Mouse (Mus musculus) heart, postnatal 0 days (tissue): Measurements from ENCODE around the gene Fgfr2. TPM values are rescaled to one million over a fixed set of nuclear protein-coding genes. Genes with fewer than 3 reads are reported as not detected.
A peak's percentile ranks its signal among the peaks of the same experiment; 100 is the strongest.

Source experiments
- ATAC-seq: fragments of 200-750 bp; cut with Nextera tagmentation; 2 replicates; pipeline ENCODE4 v1.8.0; 2017; ENCODE audit warnings: low read depth, moderate number of reproducible peaks, moderate library complexity; ENCODE audit not compliant: insufficient read depth
- DNase-seq: peaks from one replicate; pipeline ENCODE4 v3.0.0-alpha.2; 2016; ENCODE audit warnings: low spot score
- H3K27ac ChIP-seq: fragments of 300-500 bp; sonication (generic); 2 replicates; pipeline ENCODE4 v1.5.1; 2014; ENCODE audit warnings: low read depth, mild to moderate bottlenecking
- H3K27me3 ChIP-seq: fragments of 300-500 bp; sonication (generic); 2 replicates; pipeline ENCODE4 v1.6.1; 2014; ENCODE audit warnings: low read length, mixed read lengths; ENCODE audit not compliant: control insufficient read depth, insufficient read depth
- H3K36me3 ChIP-seq: fragments of 300-500 bp; sonication (generic); replicated peaks from 2 replicates; pipeline ENCODE4 v1.6.1; 2014; ENCODE audit warnings: low read length, mixed read lengths; ENCODE audit not compliant: control insufficient read depth, insufficient read depth
- H3K4me1 ChIP-seq: fragments of 300-500 bp; sonication (generic); 2 replicates; pipeline ENCODE4 v1.6.1; 2014; ENCODE audit warnings: antibody characterized with exemption; ENCODE audit not compliant: control insufficient read depth, insufficient read depth
- H3K4me2 ChIP-seq: fragments of 300-500 bp; sonication (generic); 2 replicates; pipeline ENCODE4 v1.6.1; 2014; ENCODE audit warnings: low read depth, mild to moderate bottlenecking, low read length, moderate library complexity
- H3K4me3 ChIP-seq: fragments of 300-500 bp; sonication (generic); 2 replicates; pipeline ENCODE4 v1.5.1; 2014; ENCODE audit warnings: low read depth, low read length
- H3K9ac ChIP-seq: fragments of 300-500 bp; sonication (generic); replicated peaks from 2 replicates; pipeline ENCODE4 v1.6.1; 2014; ENCODE audit warnings: low read depth, low read length, mixed read lengths
- H3K9me3 ChIP-seq: fragments of 300-500 bp; sonication (generic); replicated peaks from 2 replicates; pipeline ENCODE4 v1.6.1; 2016; ENCODE audit warnings: low read length; ENCODE audit not compliant: control insufficient read depth
- CTCF ChIP-seq: IDR thresholded peaks from 2 replicates; pipeline ENCODE4 v1.5.1; 2016; ENCODE audit warnings: antibody characterized with exemption, control low read depth, low read depth
- EP300 ChIP-seq: IDR thresholded peaks from 2 replicates; pipeline ENCODE4 v1.6.1; 2016; ENCODE audit warnings: antibody characterized with exemption, low read depth
- WGBS: fragments of 180-500 bp; shearing (Covaris S2); extraction: QIAGEN DNeasy Blood & Tissue Kit; methylation state at CpG from one replicate; pipeline ENCODE4 v1.1.7; 2014; 5-methylcytosine and 5-hydroxymethylcytosine counted together
- polyA plus RNA-seq: library from polyadenylated mRNA; unstranded; fragments of >200 nt; fragmentation: Nextera tagmentation; extraction: Ambion mirVana; gene quantifications from 2 replicates; pipeline ENCODE4 v1.2.1, GENCODE M21; 2015
- total RNA-seq: library from RNA; depleted of rRNA; stranded (reverse); fragments of >200 nt; gene quantifications from 2 replicates; pipeline ENCODE4 v1.2.3, GENCODE M21; 2014; ENCODE audit warnings: low replicate concordance

The Fgfr2 gene
- total and polyA plus RNA-seq, 2 experiments from 2014 or later = 3.8 to 11.5 TPM

DNA sequence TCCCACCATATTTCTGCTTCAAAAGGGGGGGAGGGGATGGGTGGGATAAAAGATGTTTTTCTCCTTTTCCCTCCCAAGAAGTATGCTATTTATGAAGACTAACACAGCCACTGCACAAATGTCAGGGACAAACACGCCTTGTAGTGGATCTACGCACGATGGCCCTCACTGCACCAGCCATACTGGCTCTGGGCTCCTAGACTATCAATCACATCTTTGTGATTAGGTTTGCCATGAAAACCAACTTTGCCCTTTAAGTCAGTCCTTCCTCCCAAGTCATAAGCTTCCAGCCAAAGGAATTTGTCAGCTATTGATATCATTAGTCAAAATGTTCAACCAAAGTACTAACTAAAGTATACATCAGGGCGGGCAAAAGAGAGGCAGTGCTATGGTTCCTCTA, 95.2 kb downstream of the Fgfr2 start:
- Histone ChIP-seq H3K27me3 (no peaks in the 10 kb centered on the region), H3K4me2 (no peak overlapping the region), H3K36me3 (0 out of 2 replicates have a peak, but pooled peaks cover 6% of the 10 kb centered on the region), H3K4me1 (peaks cover 8% of the 10 kb centered on the region; the same call in 1 of the 2 replicates), H3K9ac (no peak overlapping the region), H3K27ac (no peak overlapping the region), H3K4me3 (no peak overlapping the region), H3K9me3 (no peaks in the 10 kb centered on the region)
- WGBS = 86% methylated on average over 4 of the region's 4 CpGs
- ATAC-seq (no peak), DNase-seq (no peak)
- TF ChIP-seq EP300 (no peak), CTCF (no peak)

DNA sequence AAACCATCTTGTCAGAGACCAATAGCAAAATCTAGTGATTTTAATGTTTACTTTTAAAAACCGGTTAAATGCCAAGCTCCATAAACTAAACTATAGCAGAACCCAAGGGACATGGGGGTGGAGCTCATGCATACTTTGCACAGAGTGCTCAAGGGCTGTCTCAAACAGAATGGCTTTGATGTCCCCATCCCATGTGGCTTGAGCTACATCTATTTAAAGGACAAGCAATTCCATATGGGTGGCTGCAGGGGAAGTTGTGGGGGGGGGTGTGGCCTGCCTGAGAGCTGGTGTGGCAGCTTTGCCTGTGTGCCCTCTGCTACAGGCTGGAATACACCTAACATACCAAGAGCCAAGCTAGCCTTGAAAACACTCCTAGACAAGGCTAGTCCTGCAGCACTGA, 98.5 kb downstream of the Fgfr2 start:
- Histone ChIP-seq H3K4me2 (no peak overlapping the region), H3K4me1 (peaks cover 20% of the 10 kb centered on the region), H3K9me3 (no peaks in the 10 kb centered on the region), H3K4me3 (no peak overlapping the region), H3K9ac (no peak overlapping the region), H3K27me3 (no peaks in the 10 kb centered on the region), H3K36me3 (no peaks in the 10 kb centered on the region), H3K27ac (no peak overlapping the region)
- TF ChIP-seq CTCF (no peak), EP300 (no peak)
- DNase-seq (no peak), ATAC-seq (peak; percentile 53)
- 53% methylated on average over 1 of the region's 1 CpGs for WGBS

DNA sequence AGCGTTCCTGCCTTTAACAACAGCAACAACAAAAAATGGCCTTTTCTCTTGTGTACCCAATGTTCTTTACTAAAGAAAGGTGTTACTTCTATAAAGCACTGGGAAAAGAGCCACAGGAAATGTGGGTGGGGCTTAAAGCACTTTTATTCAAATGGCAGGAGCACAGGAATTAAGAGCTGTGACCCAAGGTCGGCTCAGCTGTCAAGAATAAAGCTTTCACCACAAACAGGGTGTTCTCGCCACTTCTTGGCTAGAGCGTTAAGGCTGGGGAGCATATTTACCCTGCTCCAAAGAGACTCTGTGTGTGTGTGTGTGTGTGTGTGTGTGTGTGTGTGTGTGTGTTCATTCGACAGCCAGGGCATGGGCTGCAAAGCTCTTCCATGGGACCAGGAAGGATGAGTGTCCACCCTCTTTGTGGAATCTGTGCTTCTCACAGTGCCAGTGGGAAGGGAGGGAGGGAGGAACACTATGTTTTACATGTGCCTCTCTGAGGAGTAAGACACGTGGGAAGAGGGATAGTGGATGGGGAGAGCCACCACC, 103.6 kb downstream of the Fgfr2 start:
- Histone ChIP-seq H3K4me1 (peaks cover 42% of the 10 kb centered on the region), H3K9me3 (no peaks in the 10 kb centered on the region), H3K4me3 (no peak overlapping the region), H3K27ac (peak overlapping the region; percentile 28; the same call in 1 of the 2 replicates), H3K9ac (no peak overlapping the region), H3K4me2 (no peak overlapping the region), H3K36me3 (no peaks in the 10 kb centered on the region), H3K27me3 (no peaks in the 10 kb centered on the region)
- ATAC-seq (peak; percentile 45; the same call in 1 of the 2 replicates), DNase-seq (no peak)
- 32% methylated on average over 6 of the region's 6 CpGs for WGBS
- no peak for TF ChIP-seq EP300
- no peak for TF ChIP-seq CTCF

DNA sequence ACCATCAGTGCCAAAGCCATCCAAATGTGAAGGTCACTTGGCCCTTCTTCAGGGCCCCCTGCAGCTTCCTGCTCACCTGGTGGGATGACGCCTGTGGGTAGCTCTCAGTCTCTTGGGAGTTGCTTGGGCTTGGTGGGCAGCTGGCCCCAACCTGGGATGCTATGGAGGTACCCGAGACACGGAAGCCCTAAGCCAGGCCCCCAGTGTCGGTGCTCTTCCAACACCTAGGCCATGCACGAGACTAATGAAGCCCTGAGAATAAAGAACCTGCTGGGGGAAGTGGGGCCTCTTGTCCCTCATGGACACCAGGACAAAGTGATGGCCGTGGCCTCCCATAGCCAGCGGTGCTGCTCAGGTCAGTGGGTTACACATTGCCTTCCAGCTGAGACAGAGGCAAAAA, 104.2 kb downstream of the Fgfr2 start:
- Histone ChIP-seq H3K4me3 (no peak overlapping the region), H3K27ac (peak overlapping the region; percentile 28; the same call in 1 of the 2 replicates), H3K9me3 (no peaks in the 10 kb centered on the region), H3K4me2 (no peak overlapping the region), H3K9ac (no peak overlapping the region), H3K27me3 (no peaks in the 10 kb centered on the region), H3K4me1 (peaks cover 41% of the 10 kb centered on the region), H3K36me3 (no peaks in the 10 kb centered on the region)
- TF ChIP-seq EP300 (no peak), CTCF (no peak)
- DNase-seq (no peak), ATAC-seq (no peak)
- 77% methylated on average over 7 of the region's 7 CpGs for WGBS

DNA sequence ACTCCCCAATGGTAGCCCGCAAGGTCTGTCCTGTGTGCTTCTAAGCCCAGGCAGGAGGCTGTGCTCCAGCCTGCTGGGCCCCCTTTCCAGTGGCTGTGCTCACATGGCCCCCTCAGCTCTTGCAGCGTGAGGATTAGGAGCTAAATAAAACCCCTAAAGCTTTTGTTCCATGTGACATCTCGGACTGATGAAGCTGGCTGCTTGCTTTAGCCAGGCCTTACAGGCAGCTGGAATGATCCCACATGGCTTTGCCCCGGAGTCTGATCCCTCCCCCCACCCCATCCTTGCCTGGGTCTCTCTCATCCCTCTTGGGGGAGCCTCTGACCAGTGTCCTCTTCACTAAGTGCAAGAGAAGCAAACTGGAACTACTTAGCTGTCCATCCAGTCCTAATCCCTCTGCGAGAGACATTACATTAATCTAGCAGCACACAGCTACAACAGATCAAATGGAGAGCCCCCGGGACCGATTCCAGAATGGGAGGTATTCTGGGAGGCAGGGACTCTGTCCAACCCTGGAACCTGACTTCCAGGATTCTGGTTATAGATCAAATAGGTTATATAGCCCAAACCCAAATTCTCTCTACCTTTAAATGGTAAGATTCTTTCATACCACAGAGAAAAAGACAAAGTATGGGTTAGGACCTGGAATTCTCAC, 107.6 kb downstream of the Fgfr2 start:
- H3K4me2 ChIP-seq = peak overlapping the region; percentile 35
- H3K9ac ChIP-seq = peak overlapping the region; percentile 46
- TF ChIP-seq CTCF = no peak
- TF ChIP-seq EP300 = no peak
- 26% methylated on average over 7 of the region's 7 CpGs for WGBS
- DNase-seq (no peak), ATAC-seq (peak; percentile 40; the same call in 1 of the 2 replicates)
- H3K9me3 ChIP-seq = no peaks in the 10 kb centered on the region
- H3K27me3 ChIP-seq = no peaks in the 10 kb centered on the region
- H3K36me3 ChIP-seq = no peaks in the 10 kb centered on the region
- H3K27ac ChIP-seq = peak overlapping the region; percentile 81
- no peak overlapping the region for H3K4me3 ChIP-seq
- peaks cover 65% of the 10 kb centered on the region for H3K4me1 ChIP-seq
